Mouse (Mus musculus): ENCODE measurements around the gene Chrdl2. TPM values are rescaled to one million over a fixed set of nuclear protein-coding genes. Genes with fewer than 3 reads are reported as not detected.

Gene Chrdl2
- polyA plus RNA-seq, 1 experiment, result 0.08 TPM

DNA sequence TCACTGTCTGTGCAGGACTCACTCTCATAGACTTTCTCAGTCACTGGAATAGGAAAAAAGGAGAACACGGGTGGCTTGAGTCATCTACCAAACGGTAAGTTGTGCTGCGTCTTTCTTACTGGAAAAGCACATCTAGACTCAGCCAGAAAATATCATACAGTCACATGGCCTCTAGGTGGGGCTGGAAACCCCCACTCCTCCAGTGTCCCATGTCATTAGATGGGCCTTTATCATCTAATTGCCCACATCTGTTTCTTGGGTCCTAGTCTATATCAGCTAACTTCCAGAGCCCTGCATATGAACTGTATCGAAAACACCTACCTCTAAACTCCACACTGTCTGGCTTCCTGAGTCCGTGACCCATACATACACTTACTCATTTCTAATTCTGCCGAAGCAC, 77.8 kb downstream of the Chrdl2 start:
- Histone ChIP-seq H3K4me1 (ENCODE audit: control insufficient read depth, insufficient read depth, insufficient read length) (no peaks in the 10 kb centered on the region), H3K36me3 (ENCODE audit: control insufficient read depth, insufficient read depth, low read length) (peaks cover 34% of the 10 kb centered on the region), H3K27ac (ENCODE audit: insufficient read depth, low read length) (no peak overlapping the region), H3K4me3 (ENCODE audit: extremely low read depth, insufficient read depth, insufficient read length) (no peak overlapping the region), H3K27me3 (ENCODE audit: control insufficient read depth, insufficient read depth, low read length) (no peaks in the 10 kb centered on the region)
- WGBS, result 90% methylated on average over 6 of the region's 6 CpGs
- no peak for TF ChIP-seq POLR2A (IDR thresholded peaks at IDR 0.05; ENCODE audit: low read depth, low read length)
- no peak for TF ChIP-seq CTCF (IDR thresholded peaks at IDR 0.05; ENCODE audit: extremely low read depth, insufficient read depth, insufficient read length, insufficient replicate concordance)
- no peak for DNase-seq (ENCODE audit: low read depth in 1 of 2, low spot score in 2 of 2)

Other genes starting within 250 kb of the Chrdl2 start
- gene Olfr521, start 242.7 kb upstream of the Chrdl2 start, polyA plus RNA-seq (2012; rRNA removed), result not detected in 2 replicates
- gene Neu3, start 177.8 kb upstream of the Chrdl2 start, polyA plus RNA-seq (2012; rRNA removed), result 2.4 and 3.7 TPM in 2 replicates
- 0.12 TPM in 1 of 2 replicates, not detected in the other for gene Xrra1, start 147.1 kb upstream of the Chrdl2 start, polyA plus RNA-seq (2012; rRNA removed)
- gene Spcs2, start 142.7 kb upstream of the Chrdl2 start, polyA plus RNA-seq (2012; rRNA removed), result 17.3 and 17.7 TPM in 2 replicates
- gene Rnf169, start 25.7 kb upstream of the Chrdl2 start, polyA plus RNA-seq (2012; rRNA removed), result 4.3 and 4.4 TPM in 2 replicates
- 6.7 and 7.9 TPM in 2 replicates for gene Pold3, start 115.4 kb downstream of the Chrdl2 start, polyA plus RNA-seq (2012; rRNA removed)
- gene Lipt2, start 153.1 kb downstream of the Chrdl2 start, polyA plus RNA-seq (2012; rRNA removed), result 2.4 and 4.6 TPM in 2 replicates
- 1.3 and 2.2 TPM in 2 replicates for gene Kcne3, start 170.3 kb downstream of the Chrdl2 start, polyA plus RNA-seq (2012; rRNA removed)
- gene Pgm2l1, start 221.2 kb downstream of the Chrdl2 start, polyA plus RNA-seq (2012; rRNA removed), result 3.9 and 4.0 TPM in 2 replicates

Data from spleen, adult 2 months (tissue).